Mouse (Mus musculus): ENCODE data around the gene Usf1. TPM values are rescaled to one million over a fixed set of nuclear protein-coding genes. Genes with fewer than 3 reads are reported as not detected.

The Usf1 gene
- total and polyA plus RNA-seq, 2 experiments from 2014 or later = 141 to 148 TPM

DNA sequence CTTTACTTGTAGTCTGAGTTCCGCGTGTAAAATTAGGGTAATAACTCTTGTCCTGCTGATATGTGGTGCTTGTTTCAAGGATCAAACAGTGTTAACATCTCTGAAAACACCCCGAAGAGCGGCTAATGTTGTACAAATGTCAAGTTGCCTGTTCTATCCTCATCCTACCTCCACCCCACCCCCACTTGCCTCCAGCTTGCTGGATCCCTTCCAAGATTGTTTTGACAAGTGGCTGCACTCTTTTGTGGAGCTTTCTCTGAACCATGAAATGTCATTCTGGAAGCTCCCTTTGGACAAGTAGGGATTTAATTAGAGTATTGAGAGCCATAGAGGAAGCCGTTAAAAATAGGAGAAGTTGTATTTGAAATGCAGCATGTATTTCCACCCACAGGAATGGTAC lies 48.7 kb downstream of the Usf1 start:
- ATAC-seq = 0 out of 2 replicates have a peak, but pooled peaks have one; percentile 38
- Histone ChIP-seq H3K4me2 (ENCODE audit: low read depth, low read length) (0 out of 2 replicates have a peak overlapping the region, but pooled peaks have one; percentile 16), H3K27me3 (ENCODE audit: insufficient read depth, low read length) (no peaks in the 10 kb centered on the region), H3K27ac (no peak overlapping the region), H3K9ac (replicated peaks; ENCODE audit: low read length) (no peak overlapping the region), H3K4me1 (ENCODE audit: insufficient read depth, low read length) (0 out of 2 replicates have a peak, but pooled peaks cover 8% of the 10 kb centered on the region), H3K36me3 (ENCODE audit: insufficient read depth, low read length) (no peaks in the 10 kb centered on the region), H3K4me3 (ENCODE audit: low read length) (no peak overlapping the region), H3K9me3 (ENCODE audit: low read length) (no peaks in the 10 kb centered on the region)
- 34% methylated on average over 5 of the region's 5 CpGs for WGBS
- TF ChIP-seq CTCF (IDR thresholded peaks at IDR 0.05; ENCODE audit: low read depth) = no peak
- peak; percentile 65 for DNase-seq (ENCODE audit: low spot score)

DNA sequence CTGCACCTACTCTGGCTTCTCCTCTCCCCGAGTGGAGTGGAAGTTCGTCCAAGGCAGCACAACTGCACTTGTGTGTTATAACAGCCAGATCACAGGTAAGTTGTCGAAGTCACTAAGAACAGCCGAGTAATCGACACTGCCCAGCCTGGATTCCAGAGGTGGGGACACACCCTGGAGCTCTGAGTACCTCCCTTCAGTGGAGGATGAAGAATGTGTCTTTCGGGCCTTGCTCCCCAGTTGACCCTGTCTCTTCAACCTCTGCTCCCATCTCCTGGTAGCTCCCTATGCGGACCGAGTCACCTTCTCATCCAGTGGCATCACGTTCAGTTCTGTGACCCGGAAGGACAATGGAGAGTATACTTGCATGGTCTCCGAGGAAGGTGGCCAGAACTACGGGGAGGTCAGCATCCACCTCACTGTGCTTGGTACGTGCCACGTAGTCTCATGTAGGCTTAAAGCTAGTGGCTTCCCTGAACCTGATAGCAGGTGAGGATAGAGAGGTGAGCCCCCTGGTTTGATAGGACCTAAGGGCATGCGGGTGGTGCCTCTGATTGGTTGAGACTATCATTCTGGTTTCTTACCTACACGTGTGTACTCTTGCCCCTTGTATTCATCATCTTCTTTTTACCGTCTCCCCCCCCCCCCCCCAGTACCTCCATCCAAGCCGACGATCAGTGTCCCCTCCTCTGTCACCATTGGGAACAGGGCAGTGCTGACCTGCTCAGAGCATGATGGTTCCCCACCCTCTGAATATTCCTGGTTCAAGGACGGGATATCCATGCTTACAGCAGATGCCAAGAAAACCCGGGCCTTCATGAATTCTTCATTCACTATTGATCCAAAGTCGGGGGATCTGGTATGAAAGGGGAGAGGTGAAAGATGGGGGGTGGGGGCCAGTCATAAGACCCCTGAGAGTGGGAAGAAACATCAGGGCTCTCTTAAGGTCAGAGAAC lies 49.7 kb downstream of the Usf1 start:
- no peak overlapping the region for H3K27ac ChIP-seq
- no peaks in the 10 kb centered on the region for H3K9me3 ChIP-seq (ENCODE audit: low read length)
- TF ChIP-seq CTCF (IDR thresholded peaks at IDR 0.05; ENCODE audit: low read depth) = no peak
- H3K4me2 ChIP-seq (ENCODE audit: low read depth, low read length) = 0 out of 2 replicates have a peak overlapping the region, but pooled peaks have one; percentile 16
- no peak overlapping the region for H3K4me3 ChIP-seq (ENCODE audit: low read length)
- WGBS = 93% methylated on average over 22 of the region's 22 CpGs
- DNase-seq (ENCODE audit: low spot score) = no peak
- no peak overlapping the region for H3K9ac ChIP-seq (replicated peaks; ENCODE audit: low read length)
- no peaks in the 10 kb centered on the region for H3K27me3 ChIP-seq (ENCODE audit: insufficient read depth, low read length)
- peak; percentile 47; the same call in 1 of the 2 replicates for ATAC-seq
- H3K4me1 ChIP-seq (ENCODE audit: insufficient read depth, low read length) = 0 out of 2 replicates have a peak, but pooled peaks cover 8% of the 10 kb centered on the region
- no peaks in the 10 kb centered on the region for H3K36me3 ChIP-seq (ENCODE audit: insufficient read depth, low read length)

DNA sequence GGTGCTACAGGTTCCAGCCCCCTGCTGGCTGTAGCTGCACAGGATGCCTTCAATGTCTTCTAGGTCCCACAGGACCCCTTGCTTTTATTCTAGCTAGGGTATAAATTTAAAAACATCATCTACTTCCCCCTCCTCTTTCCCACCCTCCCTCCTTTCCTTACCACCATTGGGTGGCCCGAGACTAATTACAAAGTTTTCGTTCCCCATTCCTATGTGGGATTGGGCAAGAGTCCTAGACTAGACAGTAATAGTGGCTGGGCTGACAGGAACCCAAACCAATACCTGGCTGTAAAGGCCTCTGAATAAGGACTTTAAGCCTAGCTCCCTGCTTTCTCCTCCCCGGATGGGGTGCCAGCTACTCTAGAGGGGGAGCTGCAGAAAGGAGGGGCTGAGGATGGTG lies 52.0 kb downstream of the Usf1 start:
- H3K9me3 ChIP-seq (ENCODE audit: low read length) = no peaks in the 10 kb centered on the region
- no peak overlapping the region for H3K9ac ChIP-seq (replicated peaks; ENCODE audit: low read length)
- TF ChIP-seq CTCF (IDR thresholded peaks at IDR 0.05; ENCODE audit: low read depth) = no peak
- 91% methylated on average over 3 of the region's 3 CpGs for WGBS
- H3K27ac ChIP-seq = no peak overlapping the region
- no peak for ATAC-seq
- no peaks in the 10 kb centered on the region for H3K27me3 ChIP-seq (ENCODE audit: insufficient read depth, low read length)
- no peak overlapping the region for H3K4me2 ChIP-seq (ENCODE audit: low read depth, low read length)
- H3K4me3 ChIP-seq (ENCODE audit: low read length) = no peak overlapping the region
- 0 out of 2 replicates have a peak, but pooled peaks cover 8% of the 10 kb centered on the region for H3K4me1 ChIP-seq (ENCODE audit: insufficient read depth, low read length)
- no peaks in the 10 kb centered on the region for H3K36me3 ChIP-seq (ENCODE audit: insufficient read depth, low read length)
- DNase-seq (ENCODE audit: low spot score) = no peak

DNA sequence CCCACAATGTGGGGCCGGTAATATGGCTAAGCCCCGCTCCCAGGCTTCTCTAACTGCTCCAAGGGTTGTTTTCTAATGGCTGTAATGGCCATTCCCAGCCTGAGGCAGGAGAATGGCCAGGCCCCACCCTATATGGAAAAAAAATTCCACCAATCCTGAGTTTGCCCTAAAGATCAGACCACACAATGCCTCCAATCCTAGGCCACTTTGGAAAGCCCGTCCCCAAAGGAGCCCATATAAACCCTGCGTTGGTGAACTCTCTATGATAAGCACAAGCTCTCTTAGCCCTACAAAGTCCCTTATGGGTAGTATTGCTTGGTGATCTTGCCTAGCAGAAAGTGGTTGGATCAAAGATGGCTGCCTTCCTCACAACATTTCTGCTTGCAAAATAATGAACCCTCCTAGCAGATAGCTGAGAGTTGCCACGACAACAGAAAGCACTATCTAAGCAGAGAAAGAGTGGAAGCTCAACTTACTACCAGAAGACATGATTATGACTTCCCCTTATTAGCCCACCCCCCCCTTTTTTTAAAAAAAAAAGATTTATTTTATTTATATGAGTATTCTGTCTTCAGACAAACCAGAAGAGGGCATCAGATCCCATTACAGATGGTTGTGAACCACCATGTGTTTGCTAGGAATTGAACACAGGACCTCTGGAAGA lies 54.8 kb downstream of the Usf1 start:
- TF ChIP-seq CTCF (IDR thresholded peaks at IDR 0.05; ENCODE audit: low read depth) = no peak
- Histone ChIP-seq H3K4me1 (ENCODE audit: insufficient read depth, low read length) (no peaks in the 10 kb centered on the region), H3K4me3 (ENCODE audit: low read length) (no peak overlapping the region), H3K36me3 (ENCODE audit: insufficient read depth, low read length) (no peaks in the 10 kb centered on the region), H3K9ac (replicated peaks; ENCODE audit: low read length) (no peak overlapping the region), H3K27ac (no peak overlapping the region), H3K4me2 (ENCODE audit: low read depth, low read length) (no peak overlapping the region), H3K27me3 (ENCODE audit: insufficient read depth, low read length) (no peaks in the 10 kb centered on the region), H3K9me3 (ENCODE audit: low read length) (no peaks in the 10 kb centered on the region)
- 93% methylated on average over 5 of the region's 5 CpGs for WGBS
- DNase-seq (ENCODE audit: low spot score) (no peak), ATAC-seq (no peak)

DNA sequence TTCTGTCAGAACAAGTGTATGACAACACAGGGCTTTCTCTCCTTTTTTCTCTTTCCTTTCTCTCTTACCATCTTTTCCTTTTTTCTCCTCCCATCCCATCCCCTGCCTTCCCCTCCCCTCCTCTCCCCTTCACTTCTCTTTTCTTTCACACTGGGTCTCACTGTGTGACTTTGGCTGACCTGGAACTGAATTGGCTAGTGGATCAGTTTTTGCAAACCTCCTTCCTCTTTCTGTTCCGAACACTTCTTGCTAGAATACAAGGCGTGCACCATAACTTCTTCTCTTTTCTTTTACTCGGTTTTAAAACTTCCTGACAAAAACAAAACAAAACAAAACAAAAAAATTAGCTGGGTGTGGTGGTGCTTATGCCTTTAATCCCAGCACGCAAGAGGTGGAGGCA lies 55.5 kb downstream of the Usf1 start:
- TF ChIP-seq CTCF (IDR thresholded peaks at IDR 0.05; ENCODE audit: low read depth) = no peak
- ATAC-seq (no peak), DNase-seq (ENCODE audit: low spot score) (no peak)
- H3K36me3 ChIP-seq (ENCODE audit: insufficient read depth, low read length) = no peaks in the 10 kb centered on the region
- no peaks in the 10 kb centered on the region for H3K27me3 ChIP-seq (ENCODE audit: insufficient read depth, low read length)
- WGBS = 82% methylated on average over 4 of the region's 4 CpGs
- H3K27ac ChIP-seq = no peak overlapping the region
- H3K4me3 ChIP-seq (ENCODE audit: low read length) = no peak overlapping the region
- H3K4me2 ChIP-seq (ENCODE audit: low read depth, low read length) = no peak overlapping the region
- H3K4me1 ChIP-seq (ENCODE audit: insufficient read depth, low read length) = no peaks in the 10 kb centered on the region
- H3K9me3 ChIP-seq (ENCODE audit: low read length) = no peaks in the 10 kb centered on the region
- no peak overlapping the region for H3K9ac ChIP-seq (replicated peaks; ENCODE audit: low read length)

Other genes starting within 250 kb of the Usf1 start
- 19.4 and 23.5 TPM in 2 replicates for gene Pcp4l1, start 215.0 kb upstream of the Usf1 start, total RNA-seq (2014; rRNA removed)
- gene Pcp4l1, start 215.0 kb upstream of the Usf1 start, polyA plus RNA-seq (2015; fragmentation: Nextera tagmentation; extraction: Ambion mirVana) = 53.6 and 65.6 TPM in 2 replicates
- not detected in 2 replicates for gene Nr1i3, start 197.3 kb upstream of the Usf1 start, total RNA-seq (2014; rRNA removed)
- 0.40 and 0.43 TPM in 2 replicates for gene Nr1i3, start 197.3 kb upstream of the Usf1 start, polyA plus RNA-seq (2015; fragmentation: Nextera tagmentation; extraction: Ambion mirVana)
- gene Tomm40l, start 188.8 kb upstream of the Usf1 start, total RNA-seq (2014; rRNA removed) = 44.2 and 53.6 TPM in 2 replicates
- 41.1 and 45.5 TPM in 2 replicates for gene Tomm40l, start 188.8 kb upstream of the Usf1 start, polyA plus RNA-seq (2015; fragmentation: Nextera tagmentation; extraction: Ambion mirVana)
- not detected in 2 replicates for gene Apoa2, start 186.3 kb upstream of the Usf1 start, total RNA-seq (2014; rRNA removed)
- 8.1 and 8.8 TPM in 2 replicates for gene Apoa2, start 186.3 kb upstream of the Usf1 start, polyA plus RNA-seq (2015; fragmentation: Nextera tagmentation; extraction: Ambion mirVana)
- 24.2 and 30.6 TPM in 2 replicates for gene Fcer1g, start 176.9 kb upstream of the Usf1 start, total RNA-seq (2014; rRNA removed)
- gene Fcer1g, start 176.9 kb upstream of the Usf1 start, polyA plus RNA-seq (2015; fragmentation: Nextera tagmentation; extraction: Ambion mirVana) = 31.4 and 34.6 TPM in 2 replicates
- 7.4 and 8.9 TPM in 2 replicates for gene Adamts4, start 160.9 kb upstream of the Usf1 start, total RNA-seq (2014; rRNA removed)
- gene Adamts4, start 160.9 kb upstream of the Usf1 start, polyA plus RNA-seq (2015; fragmentation: Nextera tagmentation; extraction: Ambion mirVana) = 4.4 and 5.1 TPM in 2 replicates
- gene Ndufs2, start 159.9 kb upstream of the Usf1 start, total RNA-seq (2014; rRNA removed) = 234 and 269 TPM in 2 replicates
- gene Ndufs2, start 159.9 kb upstream of the Usf1 start, polyA plus RNA-seq (2015; fragmentation: Nextera tagmentation; extraction: Ambion mirVana) = 279 and 286 TPM in 2 replicates
- 80.5 and 101 TPM in 2 replicates for gene B4galt3, start 141.0 kb upstream of the Usf1 start, total RNA-seq (2014; rRNA removed)
- gene B4galt3, start 141.0 kb upstream of the Usf1 start, polyA plus RNA-seq (2015; fragmentation: Nextera tagmentation; extraction: Ambion mirVana) = 88.8 and 91.9 TPM in 2 replicates
- 35.0 and 44.3 TPM in 2 replicates for gene Ppox, start 130.1 kb upstream of the Usf1 start, total RNA-seq (2014; rRNA removed)
- 32.4 and 34.3 TPM in 2 replicates for gene Ppox, start 130.1 kb upstream of the Usf1 start, polyA plus RNA-seq (2015; fragmentation: Nextera tagmentation; extraction: Ambion mirVana)
- gene Usp21, start 123.3 kb upstream of the Usf1 start, total RNA-seq (2014; rRNA removed) = 48.6 and 58.7 TPM in 2 replicates
- 71.7 and 73.3 TPM in 2 replicates for gene Usp21, start 123.3 kb upstream of the Usf1 start, polyA plus RNA-seq (2015; fragmentation: Nextera tagmentation; extraction: Ambion mirVana)
- gene Ufc1, start 116.3 kb upstream of the Usf1 start, total RNA-seq (2014; rRNA removed) = 88.3 and 90.1 TPM in 2 replicates
- gene Ufc1, start 116.3 kb upstream of the Usf1 start, polyA plus RNA-seq (2015; fragmentation: Nextera tagmentation; extraction: Ambion mirVana) = 142 and 146 TPM in 2 replicates
- 28.7 and 30.2 TPM in 2 replicates for gene Dedd, start 82.2 kb upstream of the Usf1 start, total RNA-seq (2014; rRNA removed)
- gene Dedd, start 82.2 kb upstream of the Usf1 start, polyA plus RNA-seq (2015; fragmentation: Nextera tagmentation; extraction: Ambion mirVana) = 38.4 and 39.9 TPM in 2 replicates
- gene Nit1, start 65.7 kb upstream of the Usf1 start, total RNA-seq (2014; rRNA removed) = 49.0 and 51.8 TPM in 2 replicates
- gene Nit1, start 65.7 kb upstream of the Usf1 start, polyA plus RNA-seq (2015; fragmentation: Nextera tagmentation; extraction: Ambion mirVana) = 44.7 and 45.9 TPM in 2 replicates
- gene Pfdn2, start 65.6 kb upstream of the Usf1 start, total RNA-seq (2014; rRNA removed) = 11.9 and 13.1 TPM in 2 replicates
- 136 and 140 TPM in 2 replicates for gene Pfdn2, start 65.6 kb upstream of the Usf1 start, polyA plus RNA-seq (2015; fragmentation: Nextera tagmentation; extraction: Ambion mirVana)
- gene Klhdc9, start 50.5 kb upstream of the Usf1 start, total RNA-seq (2014; rRNA removed) = 4.3 and 5.1 TPM in 2 replicates
- gene Klhdc9, start 50.5 kb upstream of the Usf1 start, polyA plus RNA-seq (2015; fragmentation: Nextera tagmentation; extraction: Ambion mirVana) = 5.3 and 7.8 TPM in 2 replicates
- 2.8 and 5.0 TPM in 2 replicates for gene Nectin4, start 41.2 kb upstream of the Usf1 start, total RNA-seq (2014; rRNA removed)
- gene Nectin4, start 41.2 kb upstream of the Usf1 start, polyA plus RNA-seq (2015; fragmentation: Nextera tagmentation; extraction: Ambion mirVana) = 3.8 and 4.9 TPM in 2 replicates
- gene Arhgap30, start 22.4 kb upstream of the Usf1 start, total RNA-seq (2014; rRNA removed) = 0.52 and 1.3 TPM in 2 replicates
- gene Arhgap30, start 22.4 kb upstream of the Usf1 start, polyA plus RNA-seq (2015; fragmentation: Nextera tagmentation; extraction: Ambion mirVana) = 0.77 and 0.84 TPM in 2 replicates
- 1.5 TPM in 1 of 2 replicates, not detected in the other for gene Tstd1, start 7.6 kb downstream of the Usf1 start, total RNA-seq (2014; rRNA removed)
- gene Tstd1, start 7.6 kb downstream of the Usf1 start, polyA plus RNA-seq (2015; fragmentation: Nextera tagmentation; extraction: Ambion mirVana) = 2.3 and 2.7 TPM in 2 replicates
- gene F11r, start 26.2 kb downstream of the Usf1 start, total RNA-seq (2014; rRNA removed) = 5.7 and 8.2 TPM in 2 replicates
- 14.2 and 14.4 TPM in 2 replicates for gene F11r, start 26.2 kb downstream of the Usf1 start, polyA plus RNA-seq (2015; fragmentation: Nextera tagmentation; extraction: Ambion mirVana)
- 10.1 and 10.4 TPM in 2 replicates for gene Alyref2, start 92.2 kb downstream of the Usf1 start, total RNA-seq (2014; rRNA removed)
- 20.5 and 20.6 TPM in 2 replicates for gene Alyref2, start 92.2 kb downstream of the Usf1 start, polyA plus RNA-seq (2015; fragmentation: Nextera tagmentation; extraction: Ambion mirVana)
- not detected in 2 replicates for gene Itln1, start 124.0 kb downstream of the Usf1 start, total RNA-seq (2014; rRNA removed)
- not detected in 2 replicates for gene Itln1, start 124.0 kb downstream of the Usf1 start, polyA plus RNA-seq (2015; fragmentation: Nextera tagmentation; extraction: Ambion mirVana)
- gene Cd244a, start 147.9 kb downstream of the Usf1 start, total RNA-seq (2014; rRNA removed) = 0.05 TPM in 1 of 2 replicates, not detected in the other
- not detected in 2 replicates for gene Cd244a, start 147.9 kb downstream of the Usf1 start, polyA plus RNA-seq (2015; fragmentation: Nextera tagmentation; extraction: Ambion mirVana)
- 0.63 TPM in 1 of 2 replicates, not detected in the other for gene Ly9, start 196.1 kb downstream of the Usf1 start, total RNA-seq (2014; rRNA removed)
- gene Ly9, start 196.1 kb downstream of the Usf1 start, polyA plus RNA-seq (2015; fragmentation: Nextera tagmentation; extraction: Ambion mirVana) = 0.14 TPM in 1 of 2 replicates, not detected in the other
- not detected in 2 replicates for gene Slamf7, start 241.7 kb downstream of the Usf1 start, total RNA-seq (2014; rRNA removed)
- gene Slamf7, start 241.7 kb downstream of the Usf1 start, polyA plus RNA-seq (2015; fragmentation: Nextera tagmentation; extraction: Ambion mirVana) = not detected in 2 replicates